Mouse (Mus musculus) heart, adult 8-10 months (tissue): ENCODE results near the gene Cldn2. TPM values are rescaled to one million over a fixed set of nuclear protein-coding genes. Genes with fewer than 3 reads are reported as not detected.
"Not testable (repeated sequence)": the region's sequence is repeated elsewhere in the genome, so short reads cannot be mapped to it uniquely, and the experiment has no call there.

Experiments used
- DNase-seq: peaks from one replicate; pipeline ENCODE4 v3.0.0; 2022; ENCODE audit warnings: low spot score
- total RNA-seq, 4 experiments: library from RNA; stranded (reverse); gene quantifications; 2 replicates each; pipeline ENCODE4 v1.2.4; 2022

The Cldn2 gene
- total RNA-seq: not detected

- DNase-seq: no peak
Measured at GRCm38 (mm10) chrX:139800406-139800878, at the start of gene Cldn2. TSS of gene Cldn2 (plus strand) at chrX:139800828.

DNA sequence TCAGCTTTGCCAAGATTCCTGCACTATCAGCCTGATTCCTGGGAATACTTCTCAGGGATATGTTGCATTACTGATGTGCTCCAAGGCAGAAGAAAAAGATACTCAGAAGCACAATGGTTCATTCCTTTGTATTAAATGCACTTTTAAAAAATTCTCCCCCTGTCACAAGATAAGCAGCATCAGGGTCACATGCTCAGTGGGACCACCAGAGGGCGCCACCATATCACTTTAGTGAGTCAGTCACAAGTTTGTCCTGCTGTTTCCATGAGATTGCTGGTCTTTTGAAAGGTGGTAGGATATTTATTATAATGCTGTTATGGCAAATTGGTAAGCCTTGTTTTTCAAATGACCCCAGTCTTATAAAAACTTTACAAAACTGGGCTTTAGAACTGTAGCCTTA lies 48.8 kb upstream of the Cldn2 start:
- peak; percentile 1 for DNase-seq

- DNase-seq: not testable (repeated sequence)
Measured at GRCm38 (mm10) chrX:139758634-139759033, 42.0 kb upstream of the Cldn2 start.

GRCm38 (mm10) chrX:139762546-139762945 lies 38.1 kb upstream of the Cldn2 start:
- DNase-seq: no peak

GRCm38 (mm10) chrX:139769975-139770637 lies 30.5 kb upstream of the Cldn2 start:
- DNase-seq: no peak

DNA sequence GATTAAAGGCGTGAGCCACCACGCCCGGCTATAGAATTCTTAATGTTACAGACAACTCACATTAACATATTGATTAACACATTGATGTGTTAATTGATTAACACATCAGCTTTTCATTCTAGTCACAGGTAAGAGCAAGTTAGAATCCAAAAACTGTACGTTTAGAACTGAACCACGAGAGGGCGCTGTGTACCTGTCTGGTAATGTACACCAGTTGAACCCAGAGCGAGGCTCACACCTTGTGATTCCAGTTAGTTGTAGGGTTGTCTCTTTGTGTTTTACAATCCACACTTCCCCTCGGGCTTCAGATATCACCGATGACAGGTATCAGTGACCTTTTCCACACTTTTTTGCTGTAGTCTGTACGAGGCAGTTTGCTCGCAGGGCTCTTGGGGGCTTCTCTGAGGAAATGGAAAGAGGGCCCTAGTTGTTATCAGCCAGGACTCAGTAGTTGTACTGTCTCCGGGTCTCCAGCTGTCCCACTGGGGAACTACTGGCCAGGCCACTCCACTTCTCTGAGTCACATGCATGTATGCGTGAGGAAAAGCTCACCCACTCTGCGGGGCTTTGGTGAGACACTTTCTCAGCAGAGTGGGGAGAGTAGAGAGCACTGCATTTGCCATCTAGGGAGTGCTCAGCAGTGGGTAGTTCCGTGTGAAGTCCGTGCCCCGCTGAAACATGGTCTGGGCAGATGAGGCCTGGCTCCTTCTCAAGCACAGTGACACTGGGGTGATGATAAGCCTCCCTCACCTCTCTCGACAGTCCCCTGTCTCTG lies 26.1 kb upstream of the Cldn2 start:
- peak; percentile 3 for DNase-seq

- no peak for DNase-seq
Measured at GRCm38 (mm10) chrX:139775084-139775612, 25.5 kb upstream of the Cldn2 start.

GRCm38 (mm10) chrX:139777357-139777756 lies 23.3 kb upstream of the Cldn2 start:
- no peak for DNase-seq

DNA sequence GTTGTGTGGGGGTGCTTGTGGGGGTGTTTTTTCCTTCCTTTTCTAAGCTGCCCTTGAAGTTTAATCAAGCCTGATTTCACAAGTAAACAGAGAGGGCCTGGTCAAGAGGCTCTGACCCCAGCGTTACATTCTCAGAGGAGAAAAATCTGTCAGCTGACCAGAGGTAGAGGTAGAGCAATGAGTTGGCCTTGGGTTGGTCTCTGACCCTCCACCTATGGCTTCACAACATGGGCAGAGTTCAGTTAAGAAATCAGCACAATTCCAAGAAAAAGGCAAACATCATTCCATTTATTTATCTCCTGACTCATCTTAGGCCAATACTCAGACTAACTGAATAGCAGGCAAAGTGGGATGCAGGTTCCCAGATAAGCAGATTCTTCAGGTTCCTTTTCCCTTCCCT lies 21.7 kb upstream of the Cldn2 start:
- DNase-seq: no peak

DNA sequence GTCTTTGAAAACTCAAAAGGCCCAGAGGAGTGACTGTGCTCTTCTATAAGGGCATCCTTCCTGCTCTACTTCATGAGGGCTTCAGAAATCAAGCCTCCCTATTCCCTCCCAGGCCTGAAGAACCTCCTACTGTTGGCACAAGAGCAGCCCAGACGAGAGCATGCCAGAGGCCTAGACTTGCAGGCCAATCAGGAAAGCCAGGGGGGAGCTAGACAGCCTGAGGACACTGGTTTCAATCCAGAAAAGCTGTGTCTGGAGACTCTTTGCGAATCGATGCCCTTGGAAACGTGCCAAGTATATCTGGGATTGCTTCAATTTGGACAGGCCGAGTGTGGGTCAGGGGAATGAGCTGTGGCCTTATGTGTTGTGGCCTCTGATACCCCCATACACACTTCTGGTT lies 21.2 kb upstream of the Cldn2 start:
- no peak for DNase-seq

DNA sequence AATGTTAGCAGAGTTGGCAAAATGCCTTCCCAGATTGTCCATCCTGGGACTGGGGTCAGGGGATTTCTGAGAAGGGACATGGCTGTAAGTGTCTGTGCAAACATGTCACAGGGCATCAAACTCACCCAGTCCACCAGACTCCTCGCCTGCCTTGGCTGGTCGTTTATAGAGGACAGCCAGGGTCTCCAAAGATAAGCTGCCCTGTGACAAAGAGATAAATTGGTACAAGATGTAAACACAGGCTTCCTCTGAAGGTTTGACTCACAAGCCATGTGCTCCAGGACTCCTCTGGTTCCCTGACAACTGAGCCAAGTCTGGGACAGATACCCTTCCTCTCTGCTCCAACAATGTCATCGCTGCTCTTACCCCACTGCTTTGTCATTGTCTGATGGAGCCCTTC lies 19.6 kb upstream of the Cldn2 start:
- DNase-seq: no peak

DNA sequence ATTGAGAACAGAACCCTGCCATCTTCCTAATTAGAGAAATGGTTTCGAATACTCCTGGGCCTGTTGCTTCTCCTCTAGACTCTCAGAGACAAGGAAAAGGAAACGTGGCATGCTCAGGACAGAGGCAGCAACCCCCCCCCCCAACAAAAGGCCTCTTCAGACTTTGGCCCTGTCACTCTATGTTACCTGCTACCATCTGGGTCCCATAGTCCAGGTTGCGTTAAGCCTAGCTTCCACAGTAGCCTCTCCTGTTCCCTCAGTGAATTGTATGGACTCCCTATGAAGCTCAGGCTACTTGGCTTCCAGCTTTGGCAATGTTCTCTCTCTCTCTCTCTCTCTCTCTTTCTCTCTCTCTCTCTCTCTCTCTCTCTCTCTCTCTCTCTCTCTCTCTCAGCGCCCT lies 19.1 kb upstream of the Cldn2 start:
- DNase-seq: no peak

DNA sequence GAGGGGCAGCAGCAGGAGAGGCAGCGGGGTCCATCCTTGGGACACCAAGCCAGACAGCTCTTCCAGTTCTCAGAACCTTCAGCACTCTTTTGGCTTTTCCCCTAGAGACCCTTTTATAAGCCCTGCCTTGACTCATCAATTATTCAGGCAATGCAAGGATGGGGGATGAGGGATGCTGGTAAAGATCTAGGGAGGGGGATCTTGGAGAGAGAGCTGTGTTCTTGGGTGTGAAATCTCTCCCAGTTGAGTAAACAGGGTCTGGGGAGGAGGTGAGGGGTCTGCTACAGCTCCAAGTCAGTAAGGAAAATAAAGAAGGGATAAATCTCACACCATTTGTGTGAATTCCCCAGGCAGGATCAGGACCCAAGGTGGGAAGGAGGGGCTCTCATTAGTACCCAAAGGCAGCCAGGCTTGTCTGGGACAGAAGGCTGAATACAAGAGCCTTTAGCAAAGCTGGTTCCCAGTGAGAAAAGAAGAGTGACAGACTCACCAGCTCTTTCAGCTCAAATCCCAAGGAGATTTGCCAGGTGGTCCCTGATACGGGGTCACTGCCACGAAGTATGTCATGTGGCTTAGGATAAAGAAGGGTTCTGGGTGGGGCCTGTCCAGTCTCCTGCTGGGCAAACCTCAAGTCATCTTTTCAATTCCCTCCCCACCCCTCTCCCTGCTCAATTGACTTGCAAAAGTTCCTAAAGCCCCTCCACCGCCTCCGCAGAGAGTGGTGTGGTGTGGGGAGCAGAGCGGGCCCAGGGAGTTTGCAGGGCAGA lies 18.2 kb upstream of the Cldn2 start, which contains the start of gene Ripply1:
Gene Ripply1, minus strand, starts transcription at position 76 of the 767 bp plus-strand sequence.
- no peak for DNase-seq

- DNase-seq: peak; percentile 5
Measured at GRCm38 (mm10) chrX:139783045-139783422, 17.6 kb upstream of the Cldn2 start.

DNA sequence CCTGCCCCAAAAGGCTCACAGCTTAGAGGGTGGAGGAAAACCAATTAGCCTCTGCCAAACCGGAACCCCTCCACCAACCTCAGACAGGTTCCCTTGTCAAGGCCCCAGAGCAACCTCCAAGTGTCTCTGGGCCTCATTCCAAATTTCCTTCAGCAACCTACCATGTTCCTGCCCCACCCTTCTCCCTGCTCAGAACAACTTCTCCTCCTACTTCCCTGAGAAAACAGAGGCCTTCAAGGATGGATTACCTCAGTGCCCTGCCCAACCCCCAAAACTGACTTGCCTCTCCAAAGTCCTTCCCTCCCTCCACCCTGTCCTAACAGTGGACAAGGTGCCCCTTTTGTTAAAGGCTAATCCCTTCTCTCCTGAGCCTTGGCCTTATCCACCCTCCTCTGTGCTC lies 14.9 kb upstream of the Cldn2 start:
- DNase-seq: peak; percentile 2

DNA sequence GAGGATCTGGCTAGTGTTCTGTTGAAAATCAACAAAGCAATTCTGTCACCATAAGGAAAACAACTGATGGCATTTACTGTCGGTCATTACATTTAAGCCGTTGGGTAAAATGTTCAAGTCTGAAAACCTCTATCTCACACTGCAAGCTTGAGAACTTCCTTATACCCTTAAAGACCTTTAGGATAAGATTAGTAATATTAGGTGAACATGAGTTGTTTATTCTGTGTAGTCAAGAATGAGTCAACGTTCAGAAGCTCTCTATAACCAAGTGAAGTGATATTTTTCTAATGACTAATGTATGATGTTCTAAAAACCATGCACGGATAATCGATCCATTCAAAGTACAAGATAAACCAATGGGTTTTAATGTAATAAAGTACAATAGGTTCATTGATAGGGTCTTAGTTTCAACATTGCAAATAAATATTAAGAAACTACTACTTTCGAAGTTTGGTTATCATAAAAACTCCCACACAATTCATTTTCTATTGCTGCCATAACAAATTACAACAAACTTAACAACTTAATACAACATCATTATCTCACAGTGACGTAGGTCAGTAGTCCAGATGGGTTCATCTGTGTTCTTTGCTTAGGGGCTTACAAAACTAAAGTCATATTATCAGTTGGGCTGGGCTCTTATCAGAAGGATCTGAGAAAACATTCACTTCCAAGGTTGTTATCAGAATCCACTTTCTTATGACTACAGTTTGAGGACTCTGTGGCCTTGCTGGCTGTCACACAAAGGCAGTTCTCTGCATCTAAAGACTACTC lies 6.4 kb upstream of the Cldn2 start:
- no peak for DNase-seq

DNA sequence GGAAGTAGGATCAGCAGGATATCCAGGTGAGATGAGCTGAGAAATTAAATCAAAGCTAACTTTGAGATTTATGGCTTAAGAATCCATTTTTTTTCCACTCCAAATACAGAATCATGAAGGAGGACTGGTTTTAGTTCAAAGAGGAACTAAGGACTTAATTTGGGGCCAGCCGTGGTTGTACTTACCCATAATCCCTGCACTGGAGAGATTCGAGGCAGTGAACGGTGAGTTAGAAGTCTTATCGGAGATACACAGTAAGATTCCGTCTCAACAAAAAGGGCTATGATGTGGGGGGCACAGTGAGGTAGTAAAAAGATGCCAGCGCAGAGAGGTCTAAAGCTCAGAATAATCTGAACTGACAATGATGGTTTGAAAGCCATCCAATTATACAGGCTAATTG lies 4.6 kb upstream of the Cldn2 start:
- DNase-seq: no peak

DNA sequence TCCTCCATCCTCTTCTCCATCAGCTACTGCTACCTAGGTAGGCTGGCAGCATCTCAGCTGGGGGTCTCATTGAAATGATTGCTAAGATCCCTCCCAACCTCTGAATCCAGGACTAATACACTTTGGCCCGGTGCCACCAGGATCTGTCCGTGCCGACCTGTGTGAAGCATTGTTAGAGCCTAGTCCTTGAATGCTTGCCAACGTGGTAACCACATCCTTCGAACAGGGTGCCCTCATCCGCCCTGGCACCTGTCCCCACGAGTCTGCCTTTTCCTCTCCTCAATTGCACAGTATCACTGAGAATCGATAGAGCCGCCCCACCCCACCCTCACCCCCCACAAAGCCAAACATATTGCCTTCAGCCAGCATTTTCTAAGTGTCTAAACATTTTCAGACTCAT lies 2.8 kb upstream of the Cldn2 start:
- DNase-seq: no peak

DNA sequence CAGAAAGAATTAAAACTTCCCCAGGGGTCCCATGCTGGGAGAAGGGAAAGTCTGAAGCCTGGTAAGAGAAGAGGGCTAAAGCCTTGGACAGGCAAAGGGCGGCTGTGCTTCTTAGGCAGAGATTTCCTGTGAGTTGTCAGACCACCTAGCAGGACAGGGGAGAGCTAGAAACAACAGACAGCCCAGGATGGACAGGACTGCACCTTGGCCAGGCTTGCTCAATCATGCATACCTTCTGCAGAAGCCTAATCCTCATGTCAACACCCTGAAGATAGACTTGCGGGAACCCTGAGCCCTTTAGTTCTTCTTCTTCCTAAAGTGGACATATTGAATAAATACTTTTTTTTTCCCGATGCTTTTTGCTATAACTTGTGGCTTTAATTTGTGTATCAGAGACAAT lies 675 bp upstream of the Cldn2 start:
- no peak for DNase-seq

DNA sequence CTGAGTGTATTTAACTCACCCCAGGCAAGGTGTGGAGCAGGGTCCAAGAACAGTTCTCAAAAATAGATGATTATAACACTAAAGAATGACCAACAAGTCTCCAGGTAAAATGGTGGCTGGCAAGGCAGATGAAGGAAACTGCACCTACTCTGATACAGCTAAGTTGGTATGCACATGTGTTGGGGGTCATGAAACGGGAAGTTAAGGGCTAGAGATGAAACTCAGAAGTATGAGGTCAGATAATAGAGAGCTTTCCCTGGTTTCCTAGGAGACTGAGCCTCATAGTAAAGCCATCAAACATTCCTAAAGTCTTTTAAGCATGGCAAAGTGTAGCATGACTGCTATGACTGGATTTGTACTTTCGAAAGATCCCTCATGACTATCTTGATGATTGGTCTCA lies 2.4 kb downstream of the Cldn2 start:
- no peak for DNase-seq

DNA sequence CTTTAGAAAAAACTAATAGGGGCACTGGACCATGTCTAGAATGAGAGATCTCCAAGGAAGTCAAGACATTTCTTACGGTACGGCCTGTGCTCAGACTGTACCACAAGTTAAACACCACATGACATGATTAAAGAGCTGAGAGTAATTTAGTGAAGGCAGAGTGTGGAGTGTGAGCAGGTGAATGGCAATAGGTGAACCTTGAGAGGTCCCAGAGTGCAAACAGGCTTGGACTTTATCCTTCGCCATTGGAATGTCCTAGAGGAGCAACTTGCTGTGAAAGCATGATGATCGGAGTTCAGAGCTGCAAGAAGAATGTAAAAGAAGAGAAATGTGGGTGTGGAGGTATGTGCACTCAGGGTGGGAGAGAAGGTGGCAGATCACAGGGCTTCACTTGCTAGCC lies 5.3 kb downstream of the Cldn2 start:
- DNase-seq: no peak
